Mouse (Mus musculus) ES-E14 (cell line): ENCODE data around the gene Lcorl.

ENCODE experiments used
- CHD2 ChIP-seq: IDR thresholded peaks from 2 replicates; pipeline ENCODE4 v1.6.1; 2014; ENCODE audit warnings: mild to moderate bottlenecking, low read depth, low read length, inconsistent platforms
- HCFC1 ChIP-seq: IDR thresholded peaks from 2 replicates; pipeline ENCODE4 v1.6.1; 2012; ENCODE audit warnings: low read length, inconsistent platforms, borderline replicate concordance; ENCODE audit not compliant: insufficient read depth
- MAFK ChIP-seq: IDR thresholded peaks from 2 replicates; pipeline ENCODE4 v1.6.1; 2014; ENCODE audit warnings: mild to moderate bottlenecking, low read depth, low read length, inconsistent platforms; ENCODE audit not compliant: insufficient read depth
- ZC3H11A ChIP-seq: IDR thresholded peaks from 2 replicates; pipeline ENCODE4 v1.6.1; 2012; ENCODE audit warnings: low read depth, mild to moderate bottlenecking, inconsistent platforms, low read length, borderline replicate concordance
- ZNF384 ChIP-seq: IDR thresholded peaks from 2 replicates; pipeline ENCODE4 v1.6.1; 2012; ENCODE audit warnings: low read depth, low read length, inconsistent platforms

DNA sequence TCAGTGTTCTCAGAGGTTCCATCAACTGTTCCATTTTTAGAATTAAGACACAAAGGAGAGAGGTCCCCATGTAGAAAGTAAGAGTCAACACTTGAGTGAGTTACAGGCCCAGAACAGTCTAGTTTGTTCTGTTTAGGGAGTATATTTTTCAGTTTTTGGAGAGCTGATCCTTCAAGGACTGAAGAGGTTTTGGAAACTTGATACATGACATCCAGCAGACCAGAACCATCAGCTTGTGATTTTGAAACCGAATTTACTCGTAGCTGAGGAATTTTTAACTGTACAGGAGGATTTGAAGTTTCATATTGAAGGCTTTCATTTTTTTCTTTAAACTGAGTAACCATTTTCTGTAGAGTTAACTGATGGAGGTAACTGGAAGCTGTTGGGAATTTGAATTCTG lies 123.7 kb downstream of the Lcorl start:
- no peak for TF ChIP-seq ZC3H11A
- TF ChIP-seq HCFC1: no peak
- TF ChIP-seq ZNF384: no peak
- no peak for TF ChIP-seq CHD2
- TF ChIP-seq MAFK: no peak
